Mouse (Mus musculus) embryonic facial prominence, embryonic 14.5 days (tissue): ENCODE measurements around the gene Tal1. TPM values are rescaled to one million over a fixed set of nuclear protein-coding genes. Genes with fewer than 3 reads are reported as not detected.

ENCODE experiments used
- ATAC-seq: fragments of 200-750 bp; cut with Nextera tagmentation; 2 replicates; pipeline ENCODE4 v1.8.0; 2017; ENCODE audit warnings: low read depth, moderate number of reproducible peaks, moderate TSS enrichment
- DNase-seq: peaks from one replicate; pipeline ENCODE4 v3.0.0-alpha.2; 2015; ENCODE audit warnings: low spot score
- H3K27ac ChIP-seq: fragments of 300-500 bp; sonication (generic); replicated peaks from 2 replicates; pipeline ENCODE4 v1.5.1; 2014; ENCODE audit warnings: low read depth, mild to moderate bottlenecking, low read length, moderate library complexity
- H3K27me3 ChIP-seq: fragments of 300-500 bp; sonication (generic); replicated peaks from 2 replicates; pipeline ENCODE4 v1.6.1; 2014; ENCODE audit warnings: low read length; ENCODE audit not compliant: control insufficient read depth, insufficient read depth
- H3K36me3 ChIP-seq: fragments of 300-500 bp; sonication (generic); 2 replicates; pipeline ENCODE4 v1.6.1; 2014; ENCODE audit warnings: low read length, mixed read lengths; ENCODE audit not compliant: control insufficient read depth, insufficient read depth
- H3K4me1 ChIP-seq: fragments of 300-500 bp; sonication (generic); 2 replicates; pipeline ENCODE4 v1.6.1; 2014; ENCODE audit warnings: antibody characterized with exemption, low read length; ENCODE audit not compliant: control insufficient read depth, insufficient read depth
- H3K4me2 ChIP-seq: fragments of 300-500 bp; sonication (generic); 2 replicates; pipeline ENCODE4 v1.6.1; 2014; ENCODE audit warnings: low read depth, mild to moderate bottlenecking, low read length, moderate library complexity, mixed read lengths
- H3K4me3 ChIP-seq: fragments of 300-500 bp; sonication (generic); 2 replicates; pipeline ENCODE4 v1.5.1; 2014; ENCODE audit warnings: low read depth, mild to moderate bottlenecking, low read length
- H3K9ac ChIP-seq: fragments of 300-500 bp; sonication (generic); 2 replicates; pipeline ENCODE4 v1.6.1; 2014; ENCODE audit warnings: low read depth, mild to moderate bottlenecking, low read length, moderate library complexity, mixed read lengths
- H3K9me3 ChIP-seq: fragments of 300-500 bp; sonication (generic); 2 replicates; pipeline ENCODE4 v1.6.1; 2016; ENCODE audit warnings: low read length; ENCODE audit not compliant: control insufficient read depth
- WGBS: fragments of 180-500 bp; shearing (Covaris S2); extraction: QIAGEN DNeasy Blood & Tissue Kit; methylation state at CpG from one replicate; pipeline ENCODE4 v1.1.7; 2014; 5-methylcytosine and 5-hydroxymethylcytosine counted together
- polyA plus RNA-seq: library from polyadenylated mRNA; unstranded; fragments of >200 nt; fragmentation: Nextera tagmentation; extraction: Ambion mirVana; gene quantifications from 2 replicates; pipeline ENCODE4 v1.2.1, GENCODE M21; 2014

Tal1 gene
- polyA plus RNA-seq: 1.3 and 1.6 TPM in 2 replicates

DNA sequence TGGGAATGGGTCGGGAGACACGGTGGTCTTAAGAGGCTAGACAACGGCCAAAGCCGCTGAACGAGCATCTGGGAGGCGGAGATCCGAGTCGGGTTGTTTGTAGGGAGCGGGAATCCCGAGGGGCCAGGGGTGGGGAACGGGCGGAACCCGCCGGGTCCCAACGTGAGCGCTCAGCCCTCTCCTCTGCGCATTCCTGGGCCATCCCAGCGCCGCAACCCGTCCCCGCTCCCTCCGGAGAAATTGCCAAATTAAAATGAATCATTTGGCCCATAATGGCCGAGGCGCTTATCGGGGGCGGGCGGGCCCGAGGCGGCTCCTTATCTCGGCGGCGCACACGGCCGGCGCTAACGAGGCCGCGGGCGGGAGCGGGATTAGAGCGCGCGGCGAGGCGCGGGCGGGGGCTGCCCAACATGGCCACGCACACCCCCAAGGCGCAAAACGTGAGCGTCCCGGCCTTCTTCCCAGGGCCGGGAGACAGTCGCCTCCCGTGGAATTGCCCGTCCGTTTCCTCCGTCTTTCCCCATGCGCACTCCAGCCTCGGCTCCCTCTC, at the start of gene Tal1:
Gene Tal1, plus strand, starts transcription at position 56 of the 550 bp plus-strand sequence.
- peak within 1 kb of the TSS; percentile 45 for H3K9ac ChIP-seq
- H3K27me3 ChIP-seq: peaks cover 97% of the 10 kb centered on the region
- 0 out of 2 replicates have a peak within 1 kb of the TSS, but pooled peaks have one; percentile 28 for H3K27ac ChIP-seq
- H3K4me3 ChIP-seq: peak within 1 kb of the TSS; percentile 41
- H3K4me1 ChIP-seq: peaks cover 4% of the 10 kb centered on the region; the same call in 1 of the 2 replicates
- DNase-seq: no peak
- WGBS: 0% methylated on average over 14 of the region's 60 CpGs
- peak; percentile 20; the same call in 1 of the 2 replicates for ATAC-seq
- no peaks in the 10 kb centered on the region for H3K36me3 ChIP-seq
- H3K4me2 ChIP-seq: peak within 1 kb of the TSS; percentile 62
- no peaks in the 10 kb centered on the region for H3K9me3 ChIP-seq

- Histone ChIP-seq H3K4me3 (no peak overlapping the region), H3K36me3 (peaks cover 65% of the 10 kb centered on the region), H3K9ac (no peak overlapping the region), H3K4me2 (no peak overlapping the region), H3K27ac (no peak overlapping the region), H3K4me1 (no peaks in the 10 kb centered on the region), H3K27me3 (no peaks in the 10 kb centered on the region), H3K9me3 (no peaks in the 10 kb centered on the region)
- DNase-seq (no peak), ATAC-seq (no peak)
- WGBS: 92% methylated on average over 3 of the region's 3 CpGs
Measured at GRCm38 (mm10) chr4:115014276-115014675, 42.0 kb upstream of the Tal1 start.

DNA sequence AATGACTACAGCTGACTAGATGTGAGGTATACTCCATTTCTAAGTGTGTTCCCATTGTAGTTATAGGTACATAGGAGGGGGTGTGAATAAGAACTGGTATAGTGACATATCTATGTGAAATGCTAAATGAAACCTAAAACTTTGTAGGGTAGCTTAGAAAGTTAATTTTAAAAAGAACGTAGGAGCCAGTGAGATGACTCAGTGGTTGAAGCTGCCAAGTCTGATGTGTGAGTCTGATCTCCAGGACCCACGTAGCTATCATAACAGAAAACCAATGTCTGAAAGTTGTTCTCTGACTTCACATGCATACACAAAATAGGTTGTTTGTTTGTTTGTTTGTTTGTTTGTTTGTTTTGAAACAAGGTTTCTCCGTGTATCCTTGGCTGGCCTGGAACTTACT, 36.2 kb upstream of the Tal1 start:
- 89% methylated on average over 3 of the region's 3 CpGs for WGBS
- Histone ChIP-seq H3K4me3 (no peak overlapping the region), H3K4me1 (no peaks in the 10 kb centered on the region), H3K27ac (no peak overlapping the region), H3K36me3 (peaks cover 58% of the 10 kb centered on the region), H3K27me3 (no peaks in the 10 kb centered on the region), H3K4me2 (no peak overlapping the region), H3K9ac (no peak overlapping the region), H3K9me3 (no peaks in the 10 kb centered on the region)
- DNase-seq (no peak), ATAC-seq (no peak)

DNA sequence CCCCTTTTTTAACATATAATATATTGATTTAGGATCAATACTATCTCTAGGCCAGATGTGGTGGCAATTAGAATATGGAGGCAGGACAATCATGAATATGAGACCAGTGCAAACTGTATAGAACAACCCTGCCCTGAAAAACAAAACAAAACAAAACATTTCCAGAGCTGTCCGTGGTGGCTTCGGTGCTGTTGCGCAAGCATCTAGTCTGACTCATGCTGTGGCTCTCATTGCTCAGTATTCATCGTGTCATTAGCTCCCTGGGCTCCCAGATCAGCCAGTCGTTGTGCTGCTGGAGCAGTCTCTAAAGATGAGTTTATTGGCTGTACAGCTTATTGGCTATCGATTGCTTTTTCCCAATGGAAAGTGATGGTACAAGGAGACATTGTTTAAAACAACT, 21.2 kb upstream of the Tal1 start:
- H3K27me3 ChIP-seq: no peaks in the 10 kb centered on the region
- DNase-seq (no peak), ATAC-seq (no peak)
- peaks cover 44% of the 10 kb centered on the region for H3K36me3 ChIP-seq
- no peak overlapping the region for H3K27ac ChIP-seq
- no peak overlapping the region for H3K4me2 ChIP-seq
- H3K4me1 ChIP-seq: no peaks in the 10 kb centered on the region
- no peaks in the 10 kb centered on the region for H3K9me3 ChIP-seq
- no peak overlapping the region for H3K9ac ChIP-seq
- H3K4me3 ChIP-seq: no peak overlapping the region
- WGBS: 77% methylated on average over 6 of the region's 6 CpGs

- H3K4me1 ChIP-seq: no peaks in the 10 kb centered on the region
- peaks cover 55% of the 10 kb centered on the region for H3K36me3 ChIP-seq
- no peak overlapping the region for H3K4me2 ChIP-seq
- H3K9ac ChIP-seq: no peak overlapping the region
- peak; percentile 35 for DNase-seq
- no peak overlapping the region for H3K27ac ChIP-seq
- H3K9me3 ChIP-seq: no peaks in the 10 kb centered on the region
- H3K4me3 ChIP-seq: no peak overlapping the region
- no peaks in the 10 kb centered on the region for H3K27me3 ChIP-seq
- 44% methylated on average over 4 of the region's 4 CpGs for WGBS
- ATAC-seq: no peak
Measured at GRCm38 (mm10) chr4:115038242-115038641, 18.0 kb upstream of the Tal1 start.

GRCm38 (mm10) chr4:115045621-115046020, 10.6 kb upstream of the Tal1 start:
- Histone ChIP-seq H3K27me3 (peaks cover 5% of the 10 kb centered on the region), H3K9me3 (no peaks in the 10 kb centered on the region), H3K36me3 (peaks cover 20% of the 10 kb centered on the region), H3K4me2 (no peak overlapping the region), H3K4me1 (no peaks in the 10 kb centered on the region), H3K9ac (no peak overlapping the region), H3K4me3 (no peak overlapping the region), H3K27ac (no peak overlapping the region)
- WGBS: 80% methylated on average over 3 of the region's 3 CpGs
- ATAC-seq: no peak
- no peak for DNase-seq

GRCm38 (mm10) chr4:115047750-115048149, 8.5 kb upstream of the Tal1 start:
- no peaks in the 10 kb centered on the region for H3K36me3 ChIP-seq
- H3K4me1 ChIP-seq: no peaks in the 10 kb centered on the region
- WGBS: 3% methylated on average over 5 of the region's 5 CpGs
- H3K9ac ChIP-seq: no peak overlapping the region
- H3K27ac ChIP-seq: no peak overlapping the region
- no peak overlapping the region for H3K4me3 ChIP-seq
- no peak for ATAC-seq
- no peaks in the 10 kb centered on the region for H3K9me3 ChIP-seq
- H3K4me2 ChIP-seq: no peak overlapping the region
- peaks cover 25% of the 10 kb centered on the region for H3K27me3 ChIP-seq
- peak; percentile 21 for DNase-seq

DNA sequence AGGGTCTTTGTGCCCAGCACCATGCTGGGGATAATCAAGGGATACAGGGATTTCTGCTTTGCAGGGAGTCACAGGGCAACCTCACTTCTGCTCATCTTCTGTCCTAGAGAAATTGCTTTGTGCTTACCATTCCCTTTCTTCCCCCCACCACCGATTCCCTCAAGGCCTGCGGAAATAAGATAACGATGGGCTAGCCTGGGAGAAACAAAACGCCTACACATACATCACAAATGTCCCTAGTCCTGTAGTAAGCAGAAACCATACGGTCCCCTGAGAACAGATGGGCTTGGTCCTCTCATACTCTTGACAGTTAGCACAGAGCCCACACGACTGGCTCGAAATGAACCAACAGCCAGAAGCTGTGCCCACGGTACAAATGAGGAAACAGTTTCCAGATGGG, 8.0 kb upstream of the Tal1 start:
- H3K27ac ChIP-seq: no peak overlapping the region
- no peaks in the 10 kb centered on the region for H3K36me3 ChIP-seq
- WGBS: 47% methylated on average over 8 of the region's 8 CpGs
- H3K4me1 ChIP-seq: no peaks in the 10 kb centered on the region
- DNase-seq (no peak), ATAC-seq (no peak)
- no peak overlapping the region for H3K9ac ChIP-seq
- no peaks in the 10 kb centered on the region for H3K9me3 ChIP-seq
- peaks cover 30% of the 10 kb centered on the region for H3K27me3 ChIP-seq
- no peak overlapping the region for H3K4me3 ChIP-seq
- H3K4me2 ChIP-seq: no peak overlapping the region

- WGBS: 80% methylated on average over 5 of the region's 5 CpGs
Measured at GRCm38 (mm10) chr4:115051245-115051644, 5.0 kb upstream of the Tal1 start.

More at GRCm38 (mm10) chr4:115051245-115051644, 5.0 kb upstream of the Tal1 start:
- H3K27me3 ChIP-seq: peaks cover 59% of the 10 kb centered on the region
- no peak overlapping the region for H3K27ac ChIP-seq
- H3K36me3 ChIP-seq: no peaks in the 10 kb centered on the region
- ATAC-seq: no peak
- DNase-seq: no peak
- no peaks in the 10 kb centered on the region for H3K9me3 ChIP-seq
- no peak overlapping the region for H3K9ac ChIP-seq
- H3K4me3 ChIP-seq: no peak overlapping the region
- no peak overlapping the region for H3K4me2 ChIP-seq
- no peaks in the 10 kb centered on the region for H3K4me1 ChIP-seq
